Mouse (Mus musculus) myocyte (in vitro differentiated cells): ENCODE measurements around the gene Sqstm1. TPM values are rescaled to one million over a fixed set of nuclear protein-coding genes. Genes with fewer than 3 reads are reported as not detected.
A peak's percentile ranks its signal among the peaks of the same experiment; 100 is the strongest.

Source experiments
- H3K27me3 ChIP-seq: one replicate; pipeline ENCODE4 v1.6.1; 2011; ENCODE audit not compliant: control insufficient read depth, insufficient read depth, insufficient read length
- H3K36me3 ChIP-seq: one replicate; pipeline ENCODE4 v1.6.1; 2011; ENCODE audit not compliant: control insufficient read depth, insufficient read depth
- H3K4me2 ChIP-seq: one replicate; pipeline ENCODE4 v1.6.1; 2011; ENCODE audit warnings: low read depth, control low read depth
- H3K4me3 ChIP-seq: one replicate; pipeline ENCODE4 v1.5.1; 2011; ENCODE audit warnings: mild to moderate bottlenecking, control low read depth, moderate library complexity
- H3K79me2 ChIP-seq: one replicate; pipeline ENCODE4 v1.6.1; 2011; ENCODE audit not compliant: control insufficient read depth, insufficient read depth
- H3ac ChIP-seq: one replicate; pipeline ENCODE4 v1.6.1; 2011; ENCODE audit not compliant: control insufficient read depth, insufficient read length
- CEBPB ChIP-seq: IDR thresholded peaks from 2 replicates; pipeline ENCODE4 v1.6.1; 2011; ENCODE audit warnings: mild to moderate bottlenecking, moderate library complexity; ENCODE audit not compliant: poor library complexity, insufficient read depth, severe bottlenecking
- E2F4 ChIP-seq: IDR thresholded peaks from one replicate; pipeline ENCODE4 v1.6.1; 2011; ENCODE audit warnings: mild to moderate bottlenecking, control low read depth, moderate library complexity; ENCODE audit not compliant: insufficient read depth
- MAX ChIP-seq: IDR thresholded peaks from one replicate; pipeline ENCODE4 v1.6.1; 2011; ENCODE audit warnings: low read depth, mild to moderate bottlenecking, control low read depth
- MYOD1 ChIP-seq, 3 experiments: IDR thresholded peaks; one replicate each; pipeline ENCODE4 v1.6.1; 2011; ENCODE audit warnings: control low read depth in 2 of 3, low read depth in 2 of 3, mild to moderate bottlenecking in 2 of 3, moderate library complexity in 1 of 3; ENCODE audit not compliant: insufficient read length in 2 of 3, control insufficient read depth in 1 of 3
- MYOG ChIP-seq, 3 experiments: IDR thresholded peaks; one replicate each; pipeline ENCODE4 v1.6.1; 2011; ENCODE audit warnings: control low read depth in 2 of 3, low read depth in 2 of 3, mild to moderate bottlenecking in 2 of 3; ENCODE audit not compliant: insufficient read length in 2 of 3, control insufficient read depth in 1 of 3, insufficient read depth in 1 of 3
- POLR2A ChIP-seq: IDR thresholded peaks from one replicate; pipeline ENCODE4 v1.6.1; 2011; ENCODE audit warnings: low read depth, mild to moderate bottlenecking, control low read depth, moderate library complexity; ENCODE audit not compliant: insufficient read length
- POLR2AphosphoS2 ChIP-seq: IDR thresholded peaks from one replicate; pipeline ENCODE4 v1.6.1; 2011; ENCODE audit warnings: low read depth, control low read depth; ENCODE audit not compliant: insufficient read length
- REST ChIP-seq: IDR thresholded peaks from one replicate; pipeline ENCODE4 v1.6.1; 2011; ENCODE audit warnings: mild to moderate bottlenecking, control low read depth, moderate library complexity; ENCODE audit not compliant: insufficient read depth, insufficient read length
- SRF ChIP-seq: IDR thresholded peaks from one replicate; pipeline ENCODE4 v1.6.1; 2011; ENCODE audit warnings: low read depth; ENCODE audit not compliant: control insufficient read depth, insufficient read length
- TCF12 ChIP-seq: IDR thresholded peaks from one replicate; pipeline ENCODE4 v1.6.1; 2011; ENCODE audit warnings: mild to moderate bottlenecking, control low read depth; ENCODE audit not compliant: poor library complexity, insufficient read depth, severe bottlenecking
- TCF3 ChIP-seq: IDR thresholded peaks from one replicate; pipeline ENCODE4 v1.6.1; 2011; ENCODE audit warnings: low read depth, control low read depth; ENCODE audit not compliant: insufficient read length
- USF1 ChIP-seq: IDR thresholded peaks from one replicate; pipeline ENCODE4 v1.6.1; 2011; ENCODE audit warnings: low read depth, mild to moderate bottlenecking, control low read depth, moderate library complexity
- polyA plus RNA-seq: library from polyadenylated mRNA; unstranded; fragments of >200 nt; fragmentation: generic; extraction: Trizol; gene quantifications from one replicate; pipeline ENCODE4 v1.2.1, GENCODE M21; 2012; ENCODE audit warnings: missing spikeins

Gene Sqstm1
- polyA plus RNA-seq, 1 experiment, result 873 TPM

DNA sequence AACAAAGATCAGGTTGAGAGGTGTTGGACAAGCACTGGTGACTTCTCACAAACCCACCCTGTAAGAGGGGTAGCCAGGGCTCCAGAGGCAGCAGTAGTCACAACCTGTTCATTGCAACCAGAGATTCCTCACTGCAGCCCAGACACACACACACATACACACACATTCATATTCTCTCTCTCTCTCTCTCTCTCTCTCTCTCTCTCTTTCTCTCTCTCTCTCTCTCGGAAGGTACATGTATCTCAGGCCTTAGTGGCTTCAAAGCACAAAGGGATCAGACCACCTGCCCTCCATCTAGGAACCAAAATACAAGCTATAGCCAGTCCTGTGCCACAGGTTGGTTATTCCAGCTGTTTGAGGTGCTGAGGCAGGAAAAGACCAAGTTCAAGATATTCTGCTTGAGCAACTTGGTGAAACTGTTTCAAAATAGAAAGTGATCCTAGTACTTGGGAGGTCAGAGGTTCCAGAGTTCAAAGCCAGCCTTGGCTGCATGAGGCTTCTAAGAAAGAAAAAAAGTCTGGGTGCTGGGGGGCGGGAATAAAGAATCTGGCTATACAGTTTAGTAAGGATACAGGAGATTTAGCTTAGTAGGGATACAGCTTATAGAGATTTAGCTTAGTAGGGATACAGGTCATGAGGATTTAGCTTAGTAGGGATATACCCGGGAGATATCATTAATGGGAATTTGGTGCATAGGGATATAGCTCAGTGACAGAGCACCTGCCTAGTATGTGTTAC is 864 bp upstream of the Sqstm1 start:
- Histone ChIP-seq H3K79me2 (peaks cover 40% of the 10 kb centered on the region), H3K27me3 (no peaks in the 10 kb centered on the region), H3K4me2 (peak overlapping the region; percentile 80), H3K4me3 (peak overlapping the region; percentile 86), H3K36me3 (peaks cover 22% of the 10 kb centered on the region), H3ac (peak overlapping the region; percentile 29)
- TF ChIP-seq E2F4 (no peak), CEBPB (no peak), REST (no peak), MYOD1 (IDR thresholded peaks at IDR 0.05; ENCODE audit: control insufficient read depth in 1 of 3, insufficient read length in 2 of 3, low read depth in 2 of 3) (no peak), MYOG (IDR thresholded peaks at IDR 0.05; ENCODE audit: control insufficient read depth in 1 of 3, insufficient read depth in 1 of 3, insufficient read length in 2 of 3, low read depth in 2 of 3) (no peak), TCF3 (no peak), USF1 (no peak), TCF12 (no peak), POLR2AphosphoS2 (no peak), SRF (no peak), POLR2A (no peak), MAX (no peak)

DNA sequence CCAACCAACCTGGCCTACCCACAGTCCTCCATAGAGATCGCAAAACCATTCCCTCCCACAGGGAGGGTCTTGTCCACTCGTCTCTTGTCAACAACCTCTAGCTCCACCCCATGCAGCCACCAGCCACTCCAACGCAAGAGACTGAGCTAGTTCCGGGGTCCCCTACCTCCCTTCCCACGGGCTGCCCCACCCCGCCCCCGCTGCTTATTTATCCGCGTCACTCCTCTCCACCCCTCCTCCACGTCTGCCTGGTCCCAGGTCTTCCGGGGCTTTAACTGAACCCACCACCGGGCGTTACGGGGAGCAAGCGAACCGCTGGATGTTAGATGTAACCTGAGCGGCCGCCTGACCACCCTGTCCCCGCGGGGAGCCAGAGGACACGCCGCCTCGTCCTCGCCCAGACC is 524 bp downstream of the Sqstm1 start:
- Histone ChIP-seq H3ac (peak overlapping the region; percentile 29), H3K79me2 (peaks cover 53% of the 10 kb centered on the region), H3K27me3 (no peaks in the 10 kb centered on the region), H3K4me3 (peak overlapping the region; percentile 86), H3K36me3 (peaks cover 35% of the 10 kb centered on the region), H3K4me2 (peak overlapping the region; percentile 98)
- TF ChIP-seq POLR2A, result no peak
- no peak for TF ChIP-seq TCF12
- TF ChIP-seq POLR2AphosphoS2, result peak; percentile 58
- TF ChIP-seq CEBPB, result no peak

DNA sequence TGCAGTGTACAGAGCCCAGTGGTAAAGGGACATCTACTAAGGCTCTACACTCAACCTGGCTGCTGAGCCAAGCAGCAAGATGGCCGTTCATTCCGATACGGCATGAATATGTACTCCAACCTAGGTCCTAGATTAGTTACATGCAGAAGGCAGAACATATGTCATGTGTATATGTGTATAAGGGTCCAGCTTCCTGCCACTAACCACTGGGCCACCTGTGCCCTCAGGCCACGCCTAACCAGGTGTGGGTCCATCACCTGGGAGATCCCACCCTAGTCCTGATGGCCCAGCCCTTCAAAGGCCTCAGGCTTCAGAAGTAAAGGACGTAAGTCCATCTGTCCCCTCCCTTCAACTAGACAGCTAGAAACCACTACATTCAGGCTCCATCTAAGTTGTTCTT is 2.6 kb downstream of the Sqstm1 start:
- no peak overlapping the region for H3ac ChIP-seq
- TF ChIP-seq TCF12 (no peak), MYOD1 (IDR thresholded peaks at IDR 0.05; ENCODE audit: control insufficient read depth in 1 of 3, insufficient read length in 2 of 3, low read depth in 2 of 3) (no peak), POLR2A (no peak), POLR2AphosphoS2 (peak; percentile 78), USF1 (no peak), TCF3 (no peak), REST (no peak)
- H3K79me2 ChIP-seq, result peaks cover 60% of the 10 kb centered on the region
- H3K4me2 ChIP-seq, result peak overlapping the region; percentile 98
- peak overlapping the region; percentile 86 for H3K4me3 ChIP-seq
- no peaks in the 10 kb centered on the region for H3K27me3 ChIP-seq
- peaks cover 55% of the 10 kb centered on the region for H3K36me3 ChIP-seq

DNA sequence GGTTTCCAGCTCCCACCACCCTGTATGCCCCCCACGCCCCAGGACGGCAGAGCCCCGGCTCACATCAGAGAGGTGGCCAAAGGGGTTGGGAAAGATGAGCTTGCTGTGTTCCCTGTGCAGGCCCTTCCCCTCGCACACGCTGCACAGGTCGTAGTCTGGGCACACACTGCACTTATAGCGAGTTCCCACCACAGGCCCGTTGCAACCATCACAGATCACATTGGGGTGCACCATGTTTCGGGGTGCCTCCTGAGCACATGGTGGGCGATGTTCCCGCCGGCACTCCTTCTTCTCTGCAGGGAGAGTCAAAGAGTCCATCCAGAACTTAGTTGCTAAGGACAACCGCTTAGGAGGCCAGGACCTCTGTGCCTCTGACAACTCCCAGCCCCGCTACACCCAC is 3.3 kb downstream of the Sqstm1 start:
- no peaks in the 10 kb centered on the region for H3K27me3 ChIP-seq
- H3K36me3 ChIP-seq, result peaks cover 62% of the 10 kb centered on the region
- TF ChIP-seq POLR2AphosphoS2, result peak; percentile 77
- no peak for TF ChIP-seq USF1
- TF ChIP-seq POLR2A, result peak; percentile 61
- no peak for TF ChIP-seq TCF3
- TF ChIP-seq E2F4, result no peak
- TF ChIP-seq MAX, result no peak
- no peak for TF ChIP-seq TCF12
- TF ChIP-seq SRF, result no peak
- no peak for TF ChIP-seq REST
- no peak overlapping the region for H3ac ChIP-seq
- H3K79me2 ChIP-seq, result peaks cover 60% of the 10 kb centered on the region
- H3K4me2 ChIP-seq, result peak overlapping the region; percentile 98
- peak overlapping the region; percentile 86 for H3K4me3 ChIP-seq

DNA sequence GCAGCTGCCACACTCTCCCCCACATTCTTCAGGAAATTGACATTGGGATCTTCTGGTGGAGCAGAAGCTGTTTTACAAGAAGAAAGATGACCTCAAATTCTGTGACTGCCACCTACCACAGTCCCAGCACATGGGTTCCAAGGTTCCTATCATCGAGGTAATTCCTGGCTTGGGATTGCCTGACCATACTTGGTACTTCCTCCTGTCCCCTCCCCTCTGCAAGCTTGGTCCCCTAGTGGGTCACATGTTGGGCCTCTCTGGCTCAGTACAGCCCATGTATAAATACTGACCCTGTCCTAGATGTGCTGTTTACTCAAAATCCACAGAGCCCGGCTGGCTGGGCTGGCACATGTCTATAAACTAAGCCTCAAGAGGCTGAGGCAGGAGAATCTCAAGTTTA is 4.6 kb downstream of the Sqstm1 start:
- no peak overlapping the region for H3K4me3 ChIP-seq
- H3K4me2 ChIP-seq, result no peak overlapping the region
- TF ChIP-seq POLR2AphosphoS2, result peak; percentile 59
- TF ChIP-seq POLR2A, result no peak
- TF ChIP-seq CEBPB, result no peak
- TF ChIP-seq SRF, result no peak
- TF ChIP-seq TCF3, result no peak
- no peak for TF ChIP-seq TCF12
- no peak for TF ChIP-seq MYOD1 (IDR thresholded peaks at IDR 0.05; ENCODE audit: control insufficient read depth in 1 of 3, insufficient read length in 2 of 3, low read depth in 2 of 3)
- peaks cover 60% of the 10 kb centered on the region for H3K79me2 ChIP-seq
- no peaks in the 10 kb centered on the region for H3K27me3 ChIP-seq
- no peak overlapping the region for H3ac ChIP-seq
- H3K36me3 ChIP-seq, result peaks cover 75% of the 10 kb centered on the region
